Mouse (Mus musculus) sigmoid colon, adult 10 weeks (tissue): ENCODE data around the gene Dhx35. TPM values are rescaled to one million over a fixed set of nuclear protein-coding genes. Genes with fewer than 3 reads are reported as not detected.

Source experiments
- polyA plus RNA-seq: library from polyadenylated mRNA; stranded (reverse); fragments of 350-450 nt; fragmentation: Illumina TruSeq; extraction: RNeasy Lipid Tissue Mini Kit (QIAGEN cat#74804); gene quantifications from one replicate; pipeline ENCODE4 v1.2.3, GENCODE M21; 2014; ENCODE audit warnings: low read depth, low replicate concordance

The Dhx35 gene
- 8.1 TPM for polyA plus RNA-seq

GRCm38 (mm10) chr2:158794494-158795004, at the start of gene Dhx35:
Gene Dhx35, plus strand, starts transcription at chr2:158794807.

GRCm38 (mm10) chr2:158767742-158768339, 26.8 kb upstream of the Dhx35 start, which contains the start of gene Fam83d:
Gene Fam83d, plus strand, starts transcription at chr2:158768093.

Other genes starting within 250 kb of the Dhx35 start
- gene Slc32a1, start 184.0 kb upstream of the Dhx35 start, polyA plus RNA-seq, result not detected
- 0.38 TPM for gene Actr5, start 169.9 kb upstream of the Dhx35 start, polyA plus RNA-seq
- gene Ppp1r16b, start 129.4 kb upstream of the Dhx35 start, polyA plus RNA-seq, result 0.98 TPM
- gene Fam83d, start 26.7 kb upstream of the Dhx35 start, polyA plus RNA-seq, result 6.8 TPM